Mouse (Mus musculus): Measurements from ENCODE around the gene Col7a1.

GRCm38 (mm10) chr9:108953081-108953636 lies at the start of gene Col7a1:
- no peak for TF ChIP-seq CTCF (IDR thresholded peaks at IDR 0.05; ENCODE audit: borderline replicate concordance, insufficient read depth, low read length)
- TF ChIP-seq POLR2A (IDR thresholded peaks at IDR 0.05; ENCODE audit: low read depth, low read length): peak; percentile 85; the same call in 1 of the 2 replicates
